Mouse (Mus musculus): ENCODE results near the gene Dppa3. TPM values are rescaled to one million over a fixed set of nuclear protein-coding genes. Genes with fewer than 3 reads are reported as not detected.

Dppa3 gene
- polyA plus RNA-seq (2012; fragmentation: generic; extraction: Trizol) = not detected

GRCm38 (mm10) chr6:122626110-122626509 lies at the start of gene Dppa3:
TSS of gene Dppa3 (plus strand) at chr6:122626410.

GRCm38 (mm10) chr6:122602242-122602991 lies 23.8 kb upstream of the Dppa3 start, which contains the start of gene Apobec1:
TSS of gene Apobec1 (minus strand) at chr6:122602444.

GRCm38 (mm10) chr6:122609771-122610170 lies 16.4 kb upstream of the Dppa3 start, which contains the start of gene Gdf3:
TSS of gene Gdf3 (minus strand) at chr6:122610087.

Other genes starting within 250 kb of the Dppa3 start
- not detected for gene Rimklb, start 127.6 kb upstream of the Dppa3 start, polyA plus RNA-seq (2012; fragmentation: generic; extraction: Trizol)
- 1 to 10 TPM; 1.1 to 5.4 TPM for gene Mfap5, start 120.6 kb upstream of the Dppa3 start, polyA plus RNA-seq (2012; fragmentation: generic; extraction: Trizol)
- gene Aicda, start 72.6 kb upstream of the Dppa3 start, polyA plus RNA-seq (2012; fragmentation: generic; extraction: Trizol) = not detected
- 1 to 10 TPM in 1 of 2 experiments, under 1 TPM in 1; 0.20 to 3.9 TPM for gene Apobec1, start 24.0 kb upstream of the Dppa3 start, polyA plus RNA-seq (2012; fragmentation: generic; extraction: Trizol)
- not detected for gene Gdf3, start 16.3 kb upstream of the Dppa3 start, polyA plus RNA-seq (2012; fragmentation: generic; extraction: Trizol)
- gene Nanog, start 81.1 kb downstream of the Dppa3 start, polyA plus RNA-seq (2012; fragmentation: generic; extraction: Trizol) = not detected
- under 1 TPM; 0.01 TPM for gene Slc2a3, start 175.2 kb downstream of the Dppa3 start, polyA plus RNA-seq (2012; fragmentation: generic; extraction: Trizol)
- 10 to 100 TPM in 1 of 2 experiments, 1 to 10 TPM in 1; 1.8 to 11.1 TPM for gene Foxj2, start 193.5 kb downstream of the Dppa3 start, polyA plus RNA-seq (2012; fragmentation: generic; extraction: Trizol)
- gene C3ar1, start 229.8 kb downstream of the Dppa3 start, polyA plus RNA-seq (2012; fragmentation: generic; extraction: Trizol) = under 1 TPM; 0.04 to 0.13 TPM
- 1 to 10 TPM; 2.1 to 9.4 TPM for gene Necap1, start 248.1 kb downstream of the Dppa3 start, polyA plus RNA-seq (2012; fragmentation: generic; extraction: Trizol)

All from C3H10T1/2 (cell line).